Mouse (Mus musculus) forebrain, postnatal 0 days (tissue): ENCODE data around the gene Tmem132b. TPM values are rescaled to one million over a fixed set of nuclear protein-coding genes. Genes with fewer than 3 reads are reported as not detected.

Experiments
- ATAC-seq: fragments of 200-750 bp; cut with Nextera tagmentation; 2 replicates; pipeline ENCODE4 v1.8.0; 2017; ENCODE audit warnings: mild to moderate bottlenecking, moderate library complexity
- DNase-seq: peaks from one replicate; pipeline ENCODE4 v3.0.0-alpha.2; 2015
- H3K27ac ChIP-seq: fragments of 300-500 bp; sonication (generic); 2 replicates; pipeline ENCODE4 v1.5.1; 2014; ENCODE audit warnings: low read depth, mild to moderate bottlenecking, antibody characterized with exemption, low read length, moderate library complexity, mixed read lengths
- H3K27me3 ChIP-seq: fragments of 300-500 bp; sonication (generic); 2 replicates; pipeline ENCODE4 v1.6.1; 2014; ENCODE audit warnings: mild to moderate bottlenecking, low read length, mixed read lengths; ENCODE audit not compliant: insufficient read depth
- H3K36me3 ChIP-seq: fragments of 300-500 bp; sonication (generic); 2 replicates; pipeline ENCODE4 v1.6.1; 2014; ENCODE audit warnings: mild to moderate bottlenecking, moderate library complexity; ENCODE audit not compliant: insufficient read depth
- H3K4me1 ChIP-seq: fragments of 300-500 bp; sonication (generic); 2 replicates; pipeline ENCODE4 v1.6.1; 2014; ENCODE audit warnings: antibody characterized with exemption; ENCODE audit not compliant: insufficient read depth
- H3K4me2 ChIP-seq: fragments of 300-500 bp; sonication (generic); 2 replicates; pipeline ENCODE4 v1.6.1; 2014; ENCODE audit warnings: low read depth, mild to moderate bottlenecking, moderate library complexity
- H3K4me3 ChIP-seq: fragments of 300-500 bp; sonication (generic); 2 replicates; pipeline ENCODE4 v1.5.1; 2014; ENCODE audit warnings: low read depth, low read length, mixed read lengths
- H3K9ac ChIP-seq: fragments of 300-500 bp; sonication (generic); 2 replicates; pipeline ENCODE4 v1.6.1; 2014; ENCODE audit warnings: mild to moderate bottlenecking
- H3K9me3 ChIP-seq: fragments of 300-500 bp; sonication (generic); 2 replicates; pipeline ENCODE4 v1.6.1; 2016; ENCODE audit warnings: low read length
- CTCF ChIP-seq: sonication (generic); IDR thresholded peaks from 2 replicates; pipeline ENCODE4 v1.5.1; 2016; ENCODE audit warnings: antibody characterized with exemption, control low read depth, low read depth
- WGBS: fragments of 180-500 bp; shearing (Covaris S2); extraction: QIAGEN DNeasy Blood & Tissue Kit; methylation state at CpG from one replicate; pipeline ENCODE4 v1.1.7; 2014; 5-methylcytosine and 5-hydroxymethylcytosine counted together
- polyA plus RNA-seq: library from polyadenylated mRNA; unstranded; fragments of >200 nt; fragmentation: Nextera tagmentation; extraction: Ambion mirVana; gene quantifications from 2 replicates; pipeline ENCODE4 v1.2.1, GENCODE M21; 2015
- total RNA-seq: library from RNA; depleted of rRNA; stranded (reverse); fragments of >200 nt; gene quantifications from 2 replicates; pipeline ENCODE4 v1.2.3, GENCODE M21; 2014

Gene Tmem132b
- total and polyA plus RNA-seq, 2 experiments from 2014 or later = 7.8 to 48.9 TPM

DNA sequence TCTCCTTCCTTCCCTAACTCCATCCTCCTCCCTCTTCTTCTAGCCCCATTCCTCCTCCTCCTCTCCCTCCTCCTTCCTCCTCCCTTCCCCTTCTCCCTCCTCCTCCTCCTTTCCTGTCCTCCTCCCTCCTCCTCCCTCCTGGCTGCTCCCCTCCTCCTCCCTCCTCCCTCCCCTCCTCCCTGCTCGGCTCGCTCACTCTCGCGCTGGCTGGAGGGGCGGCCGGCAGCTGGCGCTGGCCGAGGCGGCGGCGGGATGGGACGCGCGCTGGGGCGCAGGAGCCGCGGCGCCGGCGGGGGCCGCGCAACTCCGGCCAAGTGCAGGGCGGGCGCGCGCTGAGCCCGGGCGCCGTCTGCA lies 594 bp downstream of the Tmem132b start:
- H3K27ac ChIP-seq = peak overlapping the region; percentile 70
- peak overlapping the region; percentile 71 for H3K9ac ChIP-seq
- H3K4me1 ChIP-seq = no peaks in the 10 kb centered on the region
- WGBS = 0% methylated on average over 10 of the region's 30 CpGs
- no peak for TF ChIP-seq CTCF
- peak overlapping the region; percentile 88 for H3K4me2 ChIP-seq
- H3K9me3 ChIP-seq = no peaks in the 10 kb centered on the region
- H3K27me3 ChIP-seq = no peaks in the 10 kb centered on the region; the same call in 1 of the 2 replicates
- DNase-seq = peak; percentile 66
- peak; percentile 53 for ATAC-seq
- H3K4me3 ChIP-seq = peak overlapping the region; percentile 67
- H3K36me3 ChIP-seq = no peaks in the 10 kb centered on the region

DNA sequence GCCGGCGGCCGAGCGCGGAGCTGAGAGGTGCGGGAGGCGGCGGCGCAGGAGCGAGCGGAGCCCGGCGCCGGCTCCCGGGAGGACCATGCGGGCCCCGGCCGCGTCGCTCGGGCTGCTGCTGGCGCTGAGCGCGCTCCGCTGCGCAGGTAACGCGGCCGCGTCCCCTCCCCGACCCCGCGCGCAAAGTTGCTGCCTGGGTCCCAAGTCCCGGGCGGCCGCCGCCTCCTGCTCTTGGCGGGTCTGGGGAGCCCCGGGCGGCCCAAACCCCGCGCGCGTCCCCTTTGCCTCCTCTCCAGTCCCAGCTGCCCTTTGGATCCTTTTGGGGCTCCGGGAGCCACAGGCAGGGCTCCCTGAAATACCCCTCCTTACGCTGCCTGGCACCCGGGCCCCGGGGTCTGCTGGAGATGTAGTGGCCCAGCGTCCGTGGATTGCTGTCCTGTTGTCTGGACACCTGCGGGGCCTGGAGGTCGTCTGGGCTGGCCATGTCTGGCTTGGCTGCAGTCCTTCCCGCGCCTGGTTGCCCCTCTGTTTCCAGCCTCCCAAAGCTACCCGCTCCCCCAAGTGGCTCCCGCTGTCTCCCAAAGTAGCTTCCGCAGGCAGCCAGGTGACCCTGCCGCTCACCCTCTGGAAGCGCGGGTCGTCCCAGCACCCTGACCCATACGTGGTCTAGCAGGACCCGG lies 1.1 kb downstream of the Tmem132b start:
- Histone ChIP-seq H3K9me3 (no peaks in the 10 kb centered on the region), H3K27me3 (no peaks in the 10 kb centered on the region; the same call in 1 of the 2 replicates), H3K4me2 (peak overlapping the region; percentile 88), H3K9ac (peak overlapping the region; percentile 71), H3K4me3 (peak overlapping the region; percentile 67), H3K4me1 (no peaks in the 10 kb centered on the region), H3K36me3 (no peaks in the 10 kb centered on the region), H3K27ac (peak overlapping the region; percentile 70)
- DNase-seq (no peak), ATAC-seq (peak; percentile 1)
- no peak for TF ChIP-seq CTCF
- 5% methylated on average over 45 of the region's 64 CpGs for WGBS

DNA sequence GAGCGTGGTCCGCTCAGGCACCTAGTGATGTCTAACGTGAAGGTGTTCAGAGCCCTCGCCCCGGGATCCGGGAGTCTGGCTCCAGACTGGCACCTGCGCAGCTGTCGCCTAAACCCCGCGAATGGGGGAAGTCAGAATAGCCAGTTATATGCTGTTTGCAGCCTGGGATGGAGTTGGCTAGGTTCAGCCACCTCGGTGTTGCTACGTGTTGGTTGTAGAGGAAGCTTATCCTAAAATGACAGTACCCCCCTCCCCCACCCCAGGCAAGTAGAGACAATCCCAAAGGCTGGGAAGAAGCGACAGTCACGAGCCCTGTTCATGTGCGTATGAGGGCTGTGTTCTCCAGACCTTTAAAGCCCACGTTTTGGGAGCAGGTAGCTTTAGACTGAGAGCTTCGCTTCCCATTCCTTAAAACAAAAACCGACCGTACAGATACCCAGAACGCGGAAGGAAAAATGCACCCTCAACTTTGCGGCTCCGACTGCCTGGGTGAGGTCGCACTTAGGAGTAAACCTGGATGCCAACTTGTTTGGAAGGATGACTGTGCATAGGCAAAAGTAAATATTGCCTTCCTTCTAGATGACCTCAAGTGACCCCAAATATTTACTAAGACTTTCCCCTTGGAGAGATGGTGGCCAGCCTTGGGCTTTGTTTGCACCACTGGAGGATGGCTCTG lies 1.8 kb downstream of the Tmem132b start:
- Histone ChIP-seq H3K4me3 (peak overlapping the region; percentile 67), H3K4me1 (no peaks in the 10 kb centered on the region), H3K4me2 (peak overlapping the region; percentile 88), H3K27ac (peak overlapping the region; percentile 70), H3K36me3 (no peaks in the 10 kb centered on the region), H3K9ac (peak overlapping the region; percentile 71), H3K9me3 (no peaks in the 10 kb centered on the region), H3K27me3 (no peaks in the 10 kb centered on the region; the same call in 1 of the 2 replicates)
- no peak for TF ChIP-seq CTCF
- peak; percentile 66 for DNase-seq
- WGBS = under 1% methylated on average over 24 of the region's 24 CpGs
- peak; percentile 7; the same call in 1 of the 2 replicates for ATAC-seq

DNA sequence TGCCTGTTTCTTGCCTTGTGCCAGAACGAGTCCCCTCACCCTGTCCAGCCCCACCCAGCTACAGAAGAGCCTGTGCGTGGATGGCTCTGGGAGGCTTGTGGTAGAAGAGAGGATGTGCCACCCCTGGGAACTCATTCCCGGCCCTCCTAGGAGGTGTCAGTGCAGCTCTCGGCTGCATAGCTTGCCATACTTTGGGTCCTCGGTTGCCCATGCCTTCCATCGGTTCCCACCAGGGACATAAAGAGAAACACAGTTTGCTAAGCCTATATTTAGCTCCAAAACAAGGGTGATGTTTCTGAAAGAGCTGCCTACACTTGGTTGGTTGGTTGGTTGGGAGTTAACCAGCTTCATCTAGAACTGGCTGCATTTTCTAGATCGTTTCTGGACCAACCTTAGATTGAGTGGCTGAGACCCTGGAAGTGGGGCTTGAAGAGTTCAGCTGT lies 2.6 kb downstream of the Tmem132b start:
- peak overlapping the region; percentile 70 for H3K27ac ChIP-seq
- DNase-seq (peak; percentile 54), ATAC-seq (peak; percentile 6; the same call in 1 of the 2 replicates)
- 9% methylated on average over 7 of the region's 7 CpGs for WGBS
- H3K36me3 ChIP-seq = no peaks in the 10 kb centered on the region
- peak overlapping the region; percentile 88 for H3K4me2 ChIP-seq
- TF ChIP-seq CTCF = no peak
- peak overlapping the region; percentile 71 for H3K9ac ChIP-seq
- no peaks in the 10 kb centered on the region for H3K4me1 ChIP-seq
- peak overlapping the region; percentile 67 for H3K4me3 ChIP-seq
- no peaks in the 10 kb centered on the region; the same call in 1 of the 2 replicates for H3K27me3 ChIP-seq
- H3K9me3 ChIP-seq = no peaks in the 10 kb centered on the region

DNA sequence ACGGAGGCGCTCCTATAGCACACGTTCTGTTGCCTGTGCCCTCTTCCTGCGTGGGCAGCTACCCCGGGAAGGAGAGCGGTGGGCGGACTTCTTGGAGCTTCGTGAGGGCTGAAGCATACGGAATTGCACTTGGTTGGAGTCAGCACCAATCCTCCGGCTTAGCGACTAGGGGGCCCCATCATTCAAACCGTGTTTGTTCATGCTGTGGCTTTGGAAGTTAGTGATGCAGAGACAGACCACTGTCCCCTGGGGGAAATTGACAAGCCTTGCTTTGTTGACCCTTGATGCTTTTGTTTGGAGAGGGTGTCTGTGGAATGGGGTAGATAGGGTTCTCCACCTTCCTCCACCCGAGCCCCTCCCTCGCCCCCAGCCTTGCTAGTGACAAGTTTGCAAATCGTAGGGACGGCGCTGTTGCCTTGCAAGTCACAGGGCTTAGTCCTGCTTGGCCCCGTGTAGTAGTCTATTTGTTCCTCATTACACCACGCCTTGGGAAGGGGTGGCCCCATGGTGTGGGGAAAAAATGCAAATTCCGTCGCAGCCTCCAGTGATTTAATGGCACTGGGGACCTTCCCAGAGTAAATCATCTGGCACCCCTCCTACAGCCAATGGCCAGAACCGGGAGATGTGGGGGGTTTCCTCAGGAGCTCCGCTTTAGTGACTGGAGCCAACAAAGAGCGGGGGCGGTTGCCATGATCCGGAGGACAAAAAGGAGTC lies 3.2 kb downstream of the Tmem132b start:
- Histone ChIP-seq H3K27me3 (no peaks in the 10 kb centered on the region; the same call in 1 of the 2 replicates), H3K4me1 (no peaks in the 10 kb centered on the region), H3K9me3 (no peaks in the 10 kb centered on the region), H3K27ac (peak overlapping the region; percentile 70), H3K4me3 (peak overlapping the region; percentile 67), H3K9ac (peak overlapping the region; percentile 71), H3K4me2 (peak overlapping the region; percentile 88), H3K36me3 (no peaks in the 10 kb centered on the region)
- DNase-seq (peak; percentile 60), ATAC-seq (peak; percentile 42)
- WGBS = 5% methylated on average over 26 of the region's 26 CpGs
- no peak for TF ChIP-seq CTCF

DNA sequence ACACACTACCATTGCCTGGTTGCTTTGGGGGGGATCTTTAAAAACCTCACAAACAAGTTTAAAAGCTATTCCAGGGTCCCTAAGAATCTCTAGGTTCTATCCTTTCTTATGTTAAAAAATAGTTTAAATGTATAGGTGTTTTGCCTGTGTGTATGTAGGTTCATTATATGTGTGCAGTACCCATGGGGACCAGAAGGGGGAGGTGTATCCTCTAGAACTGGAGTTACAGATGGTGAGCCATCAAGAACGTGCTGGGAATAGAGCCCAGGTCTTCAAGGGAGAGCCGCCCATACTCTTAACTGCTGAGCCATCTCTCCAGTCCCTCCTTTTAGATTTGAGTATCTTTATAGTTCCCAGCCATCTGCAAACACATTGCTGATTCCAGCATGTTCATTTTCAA lies 13.5 kb downstream of the Tmem132b start:
- no peaks in the 10 kb centered on the region for H3K9me3 ChIP-seq
- H3K27me3 ChIP-seq = no peaks in the 10 kb centered on the region
- no peak for DNase-seq
- no peak overlapping the region for H3K27ac ChIP-seq
- H3K4me3 ChIP-seq = no peak overlapping the region
- ATAC-seq = no peak
- H3K9ac ChIP-seq = no peak overlapping the region
- H3K4me1 ChIP-seq = no peaks in the 10 kb centered on the region
- 0 out of 2 replicates have a peak, but pooled peaks have one; percentile 33 for TF ChIP-seq CTCF
- H3K4me2 ChIP-seq = no peak overlapping the region
- 89% methylated on average over 2 of the region's 2 CpGs for WGBS
- no peaks in the 10 kb centered on the region for H3K36me3 ChIP-seq
